Mouse (Mus musculus): Measurements from ENCODE around the gene Sema4b.

GRCm38 (mm10) chr7:80200963-80201539 lies 14.4 kb downstream of the Sema4b start:
- TF ChIP-seq CTCF (conservative IDR thresholded peaks at IDR 0.05 in 1 of 2, IDR thresholded peaks at IDR 0.05 in 1 of 2; ENCODE audit: low read depth in 2 of 2, low read length in 2 of 2) (no peak), TBP (conservative IDR thresholded peaks at IDR 0.05; ENCODE audit: low read depth, low read length) (no peak), TCF12 (IDR thresholded peaks at IDR 0.05; ENCODE audit: low read depth, low read length) (0 out of 2 replicates have a peak, but pooled peaks have one; percentile 40), POLR2A (IDR thresholded peaks at IDR 0.05; ENCODE audit: low read depth, low read length) (no peak), EP300 (IDR thresholded peaks at IDR 0.05; ENCODE audit: low read length) (peak; percentile 24; the same call in 1 of the 2 replicates), ZNF384 (IDR thresholded peaks at IDR 0.05; ENCODE audit: low read depth, low read length) (no peak), BHLHE40 (IDR thresholded peaks at IDR 0.05; ENCODE audit: low read depth, low read length) (peak; percentile 61), POLR2AphosphoS2 (IDR thresholded peaks at IDR 0.05; ENCODE audit: low read depth, low read length) (no peak), MEF2A (IDR thresholded peaks at IDR 0.05; ENCODE audit: borderline replicate concordance, low read depth, low read length) (no peak), MXI1 (IDR thresholded peaks at IDR 0.05; ENCODE audit: low read depth, low read length) (no peak), USF2 (conservative IDR thresholded peaks at IDR 0.05; ENCODE audit: low read depth, low read length) (no peak)
